Mouse (Mus musculus): ENCODE data around the gene Gm38392. TPM values are rescaled to one million over a fixed set of nuclear protein-coding genes. Genes with fewer than 3 reads are reported as not detected.
A peak's percentile ranks its signal among the peaks of the same experiment; 100 is the strongest.

Gene Gm38392
- total RNA-seq, 2 experiments from 2014 or later: 0.74 to 0.95 TPM

GRCm38 (mm10) chr3:88215553-88216004 lies 71.4 kb downstream of the Gm38392 start:
- H3K4me3 ChIP-seq: peak overlapping the region; percentile 67
- H3K27ac ChIP-seq: no peak overlapping the region
- TF ChIP-seq CTCF (IDR thresholded peaks at IDR 0.05): no peak
- no peak for DNase-seq
- intact Hi-C loops (cut with DNase I): no loop called here

GRCm38 (mm10) chr3:88214971-88215552 lies 71.9 kb downstream of the Gm38392 start:
- no peak overlapping the region for H3K27ac ChIP-seq
- no peak for TF ChIP-seq CTCF (IDR thresholded peaks at IDR 0.05)
- DNase-seq: peak; percentile 26
- intact Hi-C loops (cut with DNase I): no loop called here
- peak overlapping the region; percentile 67 for H3K4me3 ChIP-seq

GRCm38 (mm10) chr3:88214197-88214938 lies 72.6 kb downstream of the Gm38392 start:
- DNase-seq: no peak
- intact Hi-C loops (cut with DNase I): no loop called here
- H3K4me3 ChIP-seq: peak overlapping the region; percentile 67
- no peak overlapping the region for H3K27ac ChIP-seq
- TF ChIP-seq CTCF (IDR thresholded peaks at IDR 0.05): no peak

DNA sequence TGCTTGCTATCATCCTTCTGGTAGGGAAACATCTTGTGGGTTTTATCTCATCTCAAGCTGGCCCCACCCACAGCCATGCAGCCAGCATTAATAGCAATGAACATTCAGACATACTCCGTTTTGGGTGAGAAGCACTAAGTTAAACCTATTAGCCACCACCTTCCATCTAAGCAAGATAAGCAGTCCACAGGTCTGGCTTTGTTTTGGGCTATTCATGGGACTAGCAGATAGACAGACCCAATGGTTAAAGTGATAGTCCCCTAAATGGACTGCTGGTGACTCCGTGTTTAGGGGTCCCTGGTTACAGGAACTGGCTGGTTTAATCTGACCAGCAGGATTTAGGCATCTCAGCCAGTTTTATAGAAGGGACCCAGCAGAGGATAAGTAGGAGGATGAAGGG lies 74.0 kb downstream of the Gm38392 start:
- intact Hi-C loops (cut with DNase I): no loop called here
- DNase-seq: no peak
- no peak for TF ChIP-seq CTCF (IDR thresholded peaks at IDR 0.05)
- Histone ChIP-seq H3K4me3 (no peak overlapping the region), H3K27ac (no peak overlapping the region)

DNA sequence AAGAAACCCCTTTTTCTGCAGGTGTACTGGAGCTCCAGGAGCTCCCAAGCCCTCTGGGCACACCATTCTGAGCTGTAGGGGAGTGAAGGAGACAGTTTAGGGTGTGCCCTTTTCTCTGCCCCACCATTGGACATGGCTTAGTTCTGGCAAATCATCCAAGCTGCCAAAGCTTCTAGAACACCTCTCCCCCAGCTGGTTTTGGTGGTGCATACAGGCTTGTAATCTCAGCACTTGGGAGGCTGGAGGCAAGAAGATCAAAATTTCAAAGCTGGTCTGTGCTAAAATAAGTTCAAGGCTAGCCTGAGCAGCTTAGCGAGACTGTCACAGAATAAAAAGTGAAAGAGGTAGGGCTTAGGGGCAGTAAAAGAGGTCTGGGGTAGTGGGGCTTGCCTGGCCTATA lies 74.7 kb downstream of the Gm38392 start:
- no peak for TF ChIP-seq CTCF (IDR thresholded peaks at IDR 0.05)

GRCm38 (mm10) chr3:88210918-88211317 lies 76.1 kb downstream of the Gm38392 start:
- intact Hi-C loops (cut with DNase I): no loop called here
- DNase-seq: no peak
- Histone ChIP-seq H3K4me3 (no peak overlapping the region), H3K27ac (no peak overlapping the region)
- TF ChIP-seq CTCF (IDR thresholded peaks at IDR 0.05): no peak

More for the DNA sequence above, 74.7 kb downstream of the Gm38392 start:
- DNase-seq: no peak
- H3K27ac ChIP-seq: no peak overlapping the region
- intact Hi-C loops (cut with DNase I): no loop called here
- no peak overlapping the region for H3K4me3 ChIP-seq

DNA sequence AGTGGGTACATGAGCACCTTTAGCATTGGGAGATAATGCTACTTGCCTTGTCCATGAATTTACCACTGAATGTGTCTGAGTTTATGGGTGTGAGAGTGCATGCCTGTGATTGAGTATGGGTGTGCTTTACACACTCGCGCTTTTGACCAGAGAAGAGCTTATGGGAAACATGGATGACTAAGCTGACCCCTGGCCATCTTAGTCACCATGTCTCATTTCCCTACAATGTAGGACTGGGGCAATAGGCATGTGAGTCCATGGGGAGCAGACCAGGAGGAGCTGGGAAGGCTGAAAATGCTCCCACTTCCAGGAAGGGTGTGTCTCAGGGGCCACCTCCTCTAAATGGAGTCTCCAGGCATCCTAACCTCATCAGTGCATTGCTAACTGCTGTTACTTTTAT lies 76.9 kb downstream of the Gm38392 start:
- intact Hi-C loops (cut with DNase I): no loop called here
- no peak overlapping the region for H3K4me3 ChIP-seq
- no peak for DNase-seq
- no peak overlapping the region for H3K27ac ChIP-seq
- TF ChIP-seq CTCF (IDR thresholded peaks at IDR 0.05): no peak

- Histone ChIP-seq H3K27ac (no peak overlapping the region), H3K4me3 (no peak overlapping the region)
- intact Hi-C loops (cut with DNase I): no loop called here
- no peak for TF ChIP-seq CTCF (IDR thresholded peaks at IDR 0.05)
- no peak for DNase-seq
Measured at GRCm38 (mm10) chr3:88209306-88209705, 77.7 kb downstream of the Gm38392 start.

GRCm38 (mm10) chr3:88208226-88208720 lies 78.7 kb downstream of the Gm38392 start:
- intact Hi-C loops (cut with DNase I): no loop called here
- Histone ChIP-seq H3K27ac (no peak overlapping the region), H3K4me3 (no peak overlapping the region)
- DNase-seq: no peak
- no peak for TF ChIP-seq CTCF (IDR thresholded peaks at IDR 0.05)

GRCm38 (mm10) chr3:88207451-88208100 lies 79.4 kb downstream of the Gm38392 start:
- intact Hi-C loops (cut with DNase I): no loop called here
- Histone ChIP-seq H3K4me3 (no peak overlapping the region), H3K27ac (no peak overlapping the region)
- TF ChIP-seq CTCF (IDR thresholded peaks at IDR 0.05): no peak
- no peak for DNase-seq

DNA sequence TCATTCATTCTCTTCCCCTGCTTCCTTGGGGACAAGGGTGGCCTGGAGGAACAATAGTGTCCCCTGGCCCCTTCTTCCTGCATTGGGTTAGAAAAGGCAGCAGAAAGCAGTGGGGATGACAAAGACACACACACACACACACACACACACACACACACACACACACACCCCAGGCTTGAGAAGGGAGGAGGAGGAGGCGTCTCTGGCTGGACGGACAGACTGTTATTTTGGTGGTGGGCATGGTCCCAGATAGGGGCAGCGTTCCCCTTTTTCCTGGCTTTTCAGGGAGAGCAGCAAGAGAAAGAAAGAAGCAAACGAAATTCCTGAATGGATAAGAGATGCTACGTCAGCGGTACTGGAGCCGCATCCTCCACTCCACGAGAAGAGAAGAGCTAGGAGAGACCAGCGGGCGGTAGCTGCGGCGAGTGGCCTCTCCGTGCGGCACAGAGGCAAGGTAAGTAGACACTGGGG lies 80.1 kb downstream of the Gm38392 start:
- intact Hi-C loops (cut with DNase I): no loop called here

GRCm38 (mm10) chr3:88206500-88206899 lies 80.5 kb downstream of the Gm38392 start:
- TF ChIP-seq CTCF (IDR thresholded peaks at IDR 0.05): no peak

More for the DNA sequence above, 80.1 kb downstream of the Gm38392 start:
- no peak for TF ChIP-seq CTCF (IDR thresholded peaks at IDR 0.05)
- Histone ChIP-seq H3K4me3 (no peak overlapping the region), H3K27ac (no peak overlapping the region)
- no peak for DNase-seq

More at GRCm38 (mm10) chr3:88206500-88206899, 80.5 kb downstream of the Gm38392 start:
- intact Hi-C loops (cut with DNase I): no loop called here
- Histone ChIP-seq H3K4me3 (no peak overlapping the region), H3K27ac (no peak overlapping the region)
- no peak for DNase-seq

All from gastrocnemius, adult 2 months (tissue).